17 mouse cellular contexts compared by ENCODE assay signal in the genomic region with DNA sequence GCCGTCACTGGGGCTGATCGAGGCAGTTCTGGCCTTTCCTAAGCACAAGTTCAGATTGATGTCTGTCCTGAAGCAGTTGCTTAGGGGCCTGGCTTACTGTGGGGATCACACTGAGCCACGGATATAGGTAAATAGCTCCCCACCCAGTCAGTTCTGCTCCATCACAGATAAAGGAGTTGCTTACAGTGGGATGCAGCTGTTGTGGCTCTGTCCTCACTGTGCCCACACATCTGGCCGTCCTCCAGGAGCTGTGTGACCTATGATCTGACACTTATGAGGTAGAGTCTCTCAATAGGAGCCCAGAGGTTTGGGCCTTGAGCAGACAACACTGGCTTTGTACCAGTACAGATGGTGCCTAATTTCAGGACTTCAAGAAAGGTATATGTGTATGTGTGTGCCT.
"Had no signal": no experiment of that assay in that cellular context is flagged by ENCODE, and none has a peak within 500 bp of the region (broad histone marks: within the 10 kb centered on the region; RNA-seq: fewer than 3 reads in every experiment).

No protein-coding gene starts in this region.

- H3K4me3 ChIP-seq: layer of hippocampus, adult 2 months; liver, embryonic 15.5 days; megakaryocyte, embryonic 14.5 days; midbrain, embryonic 12.5 days; neural tube, embryonic 15.5 days had no signal

- H3K9me3 ChIP-seq: liver, embryonic 15.5 days; megakaryocyte, embryonic 14.5 days; midbrain, embryonic 12.5 days; neural tube, embryonic 15.5 days had no signal

- ATAC-seq: hindbrain, postnatal 0 days; midbrain, embryonic 16.5 days had no signal

- H3K27me3 ChIP-seq: liver, embryonic 15.5 days had no signal

- H3K4me2 ChIP-seq: liver, embryonic 15.5 days; lung, embryonic 14.5 days; midbrain, embryonic 12.5 days; neural tube, embryonic 15.5 days had no signal

- H3K27ac ChIP-seq: hindbrain, postnatal 0 days; layer of hippocampus, adult 2 months; liver, embryonic 15.5 days; midbrain, embryonic 12.5 days; neural tube, embryonic 15.5 days had no signal

- H3K9ac ChIP-seq: liver, embryonic 15.5 days; lung, embryonic 14.5 days; midbrain, embryonic 12.5 days; neural tube, embryonic 15.5 days had no signal

- H3K36me3 ChIP-seq: liver, embryonic 15.5 days; midbrain, embryonic 12.5 days; neural tube, embryonic 15.5 days had no signal

- H3K4me1 ChIP-seq: megakaryocyte, embryonic 14.5 days had no signal

- DNase-seq: kidney, adult 9 months; kidney, postnatal 10 days; kidney, postnatal 4 days; lung, embryonic 14.5 days; lung, postnatal 10 days; lung, postnatal 4 days; right cerebral cortex, adult 18-20 months; right cerebral cortex, postnatal 25 days; thymus, adult 2 months; thymus, postnatal 25 days had no signal
